Mouse (Mus musculus) thymus, adult 2 months (tissue): Measurements from ENCODE around the gene Hscb. TPM values are rescaled to one million over a fixed set of nuclear protein-coding genes. Genes with fewer than 3 reads are reported as not detected.
A peak's percentile ranks its signal among the peaks of the same experiment; 100 is the strongest.

ENCODE experiments used
- DNase-seq: peaks from one replicate; pipeline ENCODE4 v3.0.0; 2021
- H3K27ac ChIP-seq: fragments of 200-500 bp; 2 replicates; pipeline ENCODE4 v1.5.1; 2012; ENCODE audit warnings: low read length, control low read depth; ENCODE audit not compliant: control insufficient read depth, insufficient read depth
- H3K27me3 ChIP-seq: fragments of 200-500 bp; 2 replicates; pipeline ENCODE4 v1.6.1; 2012; ENCODE audit warnings: mild to moderate bottlenecking, low read length, moderate library complexity, mixed read lengths; ENCODE audit not compliant: control insufficient read depth, insufficient read depth
- H3K36me3 ChIP-seq: fragments of 200-500 bp; 2 replicates; pipeline ENCODE4 v1.6.1; 2012; ENCODE audit warnings: mild to moderate bottlenecking, low read length, moderate library complexity; ENCODE audit not compliant: control insufficient read depth, insufficient read depth
- H3K4me1 ChIP-seq: fragments of 200-500 bp; replicated peaks from 2 replicates; pipeline ENCODE4 v1.6.1; 2012; ENCODE audit warnings: low read length; ENCODE audit not compliant: control insufficient read depth, insufficient read depth
- H3K4me3 ChIP-seq: fragments of 200-500 bp; 2 replicates; pipeline ENCODE4 v1.5.1; 2012; ENCODE audit warnings: mild to moderate bottlenecking, low read length, control low read depth, moderate library complexity; ENCODE audit not compliant: control insufficient read depth, insufficient read depth
- CTCF ChIP-seq: fragments of 200-500 bp; IDR thresholded peaks from 2 replicates; pipeline ENCODE4 v1.5.1; 2012; ENCODE audit warnings: mild to moderate bottlenecking, control low read depth, low read length, moderate library complexity, borderline replicate concordance; ENCODE audit not compliant: control insufficient read depth, poor library complexity, insufficient read depth; ENCODE audit errors: extremely low read depth
- POLR2A ChIP-seq: fragments of 200-500 bp; IDR thresholded peaks from 2 replicates; pipeline ENCODE4 v1.6.1; 2012; ENCODE audit warnings: mild to moderate bottlenecking, low read length, control low read depth, moderate library complexity; ENCODE audit not compliant: control insufficient read depth, poor library complexity, insufficient read depth; ENCODE audit errors: extremely low read depth
- WGBS: fragments of 180-500 bp; shearing (Covaris S2); methylation state at CpG from one replicate; pipeline ENCODE4 v1.1.7; 2018; 5-methylcytosine and 5-hydroxymethylcytosine counted together
- polyA plus RNA-seq: library from polyadenylated mRNA; depleted of rRNA; stranded (reverse); fragments of >200 nt; gene quantifications from 2 replicates; pipeline ENCODE4 v1.2.3, GENCODE M21; 2012

The Hscb gene
- polyA plus RNA-seq, 1 experiment, result 20.6 TPM

DNA sequence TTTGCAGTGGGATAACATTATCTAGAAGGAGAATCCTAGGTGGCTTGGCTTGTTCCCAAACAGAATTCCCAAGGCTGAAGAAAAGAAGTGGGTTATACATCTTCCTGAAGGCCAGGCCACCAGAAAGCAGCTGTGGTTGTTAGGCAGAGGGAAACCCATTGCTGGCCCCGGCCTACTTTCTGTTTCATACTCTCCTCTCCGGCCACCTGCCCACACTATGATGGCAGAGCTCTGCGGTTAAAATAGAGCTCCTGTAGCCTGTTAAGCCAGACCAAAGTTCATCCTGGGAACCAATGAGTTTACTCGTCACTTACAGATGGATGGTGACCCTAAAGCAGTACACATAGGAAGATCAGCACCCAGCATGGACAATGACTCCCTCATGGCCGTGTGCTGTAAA is 12.0 kb downstream of the Hscb start:
- no peak for DNase-seq
- 84% methylated on average over 5 of the region's 5 CpGs for WGBS
- TF ChIP-seq POLR2A (no peak), CTCF (no peak)
- no peaks in the 10 kb centered on the region for H3K36me3 ChIP-seq
- H3K27me3 ChIP-seq, result no peaks in the 10 kb centered on the region
- H3K4me3 ChIP-seq, result no peak overlapping the region
- H3K27ac ChIP-seq, result no peak overlapping the region
- H3K4me1 ChIP-seq, result no peaks in the 10 kb centered on the region

DNA sequence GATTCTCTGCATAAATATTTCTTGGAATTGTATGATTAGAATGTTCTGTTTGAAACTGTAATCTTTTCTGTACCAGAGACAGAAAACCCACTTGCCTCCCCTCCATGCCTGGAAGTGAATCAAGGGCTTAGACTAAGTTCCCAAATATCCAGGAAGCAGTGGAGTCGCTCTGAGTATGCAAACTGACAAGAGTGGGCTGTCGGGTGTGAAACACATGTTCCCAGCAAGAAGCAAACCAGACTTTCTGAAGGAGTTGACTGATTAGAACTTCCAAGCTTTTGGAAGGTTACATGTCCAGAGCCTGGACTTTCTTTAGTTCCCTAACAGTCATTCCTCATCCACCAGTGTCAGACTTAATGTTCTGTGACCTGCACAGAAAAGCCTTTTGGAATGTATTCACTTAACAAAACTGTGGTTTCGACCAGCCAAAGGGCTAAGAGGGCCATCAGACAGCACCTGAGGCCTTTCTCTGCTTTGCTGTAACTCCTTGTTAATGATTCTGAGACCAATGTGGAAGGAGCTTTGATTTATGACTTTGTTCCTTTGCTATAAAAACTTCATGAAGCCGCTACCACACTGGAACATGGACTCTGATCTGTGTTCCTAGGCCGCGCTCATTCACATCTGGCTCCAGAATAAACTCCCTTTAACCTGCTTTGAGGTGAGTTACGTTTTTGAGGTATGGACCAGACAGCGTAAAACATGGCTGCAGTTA is 12.6 kb downstream of the Hscb start:
- TF ChIP-seq CTCF, result no peak
- TF ChIP-seq POLR2A, result no peak
- DNase-seq, result no peak

DNA sequence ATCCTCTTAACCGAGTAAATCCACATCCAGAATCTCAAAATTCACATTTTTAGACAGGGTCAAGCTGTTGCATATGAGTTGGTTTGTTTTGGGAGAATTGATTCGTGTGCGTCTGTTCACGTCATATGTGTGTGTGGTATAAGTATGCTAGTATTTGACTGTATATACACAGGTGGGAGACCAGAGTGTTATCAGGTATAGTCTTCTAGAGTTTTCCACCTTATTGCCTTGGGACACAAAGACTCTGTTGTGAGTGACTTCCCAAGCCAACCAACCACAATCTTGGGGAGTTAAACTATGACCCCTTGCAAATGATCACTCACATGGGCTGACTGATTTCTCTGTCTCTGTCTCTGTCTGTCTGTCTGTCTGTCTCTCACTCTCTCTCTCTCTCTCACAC is 15.2 kb downstream of the Hscb start:
- H3K27me3 ChIP-seq, result no peaks in the 10 kb centered on the region
- DNase-seq, result no peak
- no peaks in the 10 kb centered on the region for H3K4me1 ChIP-seq
- 97% methylated on average over 4 of the region's 4 CpGs for WGBS
- no peak overlapping the region for H3K4me3 ChIP-seq
- no peak for TF ChIP-seq POLR2A
- TF ChIP-seq CTCF, result no peak
- H3K27ac ChIP-seq, result no peak overlapping the region
- no peaks in the 10 kb centered on the region for H3K36me3 ChIP-seq

More for the DNA sequence above, 12.6 kb downstream of the Hscb start:
- H3K27ac ChIP-seq, result no peak overlapping the region
- H3K27me3 ChIP-seq, result no peaks in the 10 kb centered on the region
- H3K4me3 ChIP-seq, result no peak overlapping the region
- H3K4me1 ChIP-seq, result no peaks in the 10 kb centered on the region
- H3K36me3 ChIP-seq, result no peaks in the 10 kb centered on the region
- 95% methylated on average over 8 of the region's 8 CpGs for WGBS

GRCm38 (mm10) chr5:110809667-110810325 is 29.8 kb downstream of the Hscb start, which contains the start of gene Ulk1:
Ulk1 (minus strand) TSS chr5:110810097.
- peak; percentile 100 for DNase-seq
- Histone ChIP-seq H3K27me3 (no peaks in the 10 kb centered on the region), H3K4me1 (peaks cover 20% of the 10 kb centered on the region), H3K36me3 (no peaks in the 10 kb centered on the region), H3K4me3 (peak within 1 kb of the TSS; percentile 66), H3K27ac (peak within 1 kb of the TSS; percentile 2; the same call in 1 of the 2 replicates)
- under 1% methylated on average over 80 of the region's 80 CpGs for WGBS
- TF ChIP-seq CTCF, result no peak; the same call in 1 of the 2 replicates
- peak; percentile 97 for TF ChIP-seq POLR2A

DNA sequence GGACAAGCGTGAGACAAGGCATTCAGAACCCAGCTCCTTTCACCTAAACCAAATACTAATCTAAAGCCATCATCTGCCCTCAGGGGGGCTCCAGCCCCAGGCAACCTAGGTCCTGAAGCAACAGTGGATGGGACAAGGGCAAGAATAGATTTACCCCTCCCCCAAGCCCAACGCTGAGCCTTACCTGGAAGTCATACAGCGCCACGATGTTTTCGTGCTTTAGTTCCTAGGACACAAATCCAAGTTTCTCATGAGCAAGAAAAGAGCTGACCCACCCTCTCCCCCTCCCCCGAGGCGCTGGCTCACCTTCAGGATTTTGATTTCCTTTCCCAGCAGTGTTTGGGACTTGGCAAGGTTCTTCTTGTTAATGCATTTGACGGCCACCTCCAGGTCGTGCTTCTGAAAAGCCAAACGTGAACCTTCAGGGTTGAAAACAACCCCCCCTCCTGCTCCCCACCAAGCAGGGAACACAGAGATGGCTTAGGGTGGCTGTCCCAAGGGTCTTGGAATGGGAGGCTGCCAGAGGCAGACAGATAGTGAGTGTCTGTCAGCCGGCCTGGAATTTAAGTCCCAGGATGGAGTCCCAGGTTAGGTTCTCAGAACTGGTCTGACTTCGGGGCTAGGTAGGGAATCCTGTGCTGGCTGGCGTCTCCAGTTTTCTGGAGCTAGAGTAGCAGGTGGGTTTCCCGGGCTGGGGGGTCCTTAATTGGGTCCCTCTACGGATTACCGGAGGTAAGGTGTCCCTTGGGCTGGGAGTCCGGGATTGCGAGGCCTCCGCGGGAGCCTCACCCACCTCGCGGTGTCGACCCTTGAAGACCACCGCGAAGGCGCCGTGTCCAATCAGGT is 30.5 kb downstream of the Hscb start:
- peaks cover 20% of the 10 kb centered on the region for H3K4me1 ChIP-seq
- TF ChIP-seq CTCF, result no peak
- no peak for TF ChIP-seq POLR2A
- 2% methylated on average over 27 of the region's 27 CpGs for WGBS

DNA sequence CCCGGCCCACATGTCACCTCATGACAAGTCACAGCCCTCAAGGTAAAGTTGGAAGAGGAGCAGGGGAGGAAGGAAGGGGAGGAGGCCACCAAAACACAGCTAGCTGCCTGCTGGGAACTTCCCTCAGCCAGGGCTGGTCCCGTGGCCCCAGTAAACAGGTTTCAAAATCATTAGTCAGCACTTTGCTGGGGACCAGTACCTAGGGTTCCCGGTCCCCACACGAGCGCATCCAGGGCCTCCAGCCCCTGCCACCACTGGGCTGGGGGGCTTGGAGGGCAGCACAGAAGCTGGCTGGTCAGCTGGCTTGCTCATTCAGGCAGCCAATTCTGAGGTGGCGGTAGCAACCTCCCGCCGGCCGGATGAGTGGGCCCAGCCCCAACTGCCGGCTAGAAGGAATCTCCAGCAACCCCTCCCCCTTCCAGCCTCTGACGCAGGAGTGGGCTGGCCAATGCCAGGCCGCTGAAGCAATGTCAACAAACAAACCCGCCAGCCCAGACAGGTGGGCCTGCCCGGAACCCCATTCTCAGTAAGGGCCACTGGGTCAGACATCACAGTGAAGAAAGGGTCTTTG is 31.4 kb downstream of the Hscb start:
- peak overlapping the region; percentile 2; the same call in 1 of the 2 replicates for H3K27ac ChIP-seq
- WGBS, result 3% methylated on average over 14 of the region's 14 CpGs
- no peaks in the 10 kb centered on the region for H3K27me3 ChIP-seq
- H3K36me3 ChIP-seq, result no peaks in the 10 kb centered on the region
- no peak for TF ChIP-seq POLR2A
- 0 out of 2 replicates have a peak, but pooled peaks have one; percentile 20 for TF ChIP-seq CTCF
- H3K4me3 ChIP-seq, result peak overlapping the region; percentile 66
- H3K4me1 ChIP-seq, result peaks cover 20% of the 10 kb centered on the region
- DNase-seq, result peak; percentile 68

More for the DNA sequence above, 30.5 kb downstream of the Hscb start:
- H3K27ac ChIP-seq, result peak overlapping the region; percentile 2; the same call in 1 of the 2 replicates
- H3K27me3 ChIP-seq, result no peaks in the 10 kb centered on the region
- H3K4me3 ChIP-seq, result peak overlapping the region; percentile 66
- peak; percentile 16 for DNase-seq
- H3K36me3 ChIP-seq, result no peaks in the 10 kb centered on the region
